Mouse (Mus musculus) CD4-positive, CD25-positive, alpha-beta regulatory T cell, adult 4 months (primary cell): ENCODE measurements around the gene Dusp10. TPM values are rescaled to one million over a fixed set of nuclear protein-coding genes. Genes with fewer than 3 reads are reported as not detected.
A peak's percentile ranks its signal among the peaks of the same experiment; 100 is the strongest.

Experiments
- ATAC-seq: one replicate; pipeline ENCODE4 v1.8.0; 2017
- polyA plus RNA-seq, 2 experiments: library from polyadenylated mRNA; unstranded; fragments of 100-300 nt; shearing (Covaris generic); gene quantifications; one replicate each; pipeline ENCODE4 v1.2.1; 2017

Dusp10 gene
- 10 to 100 TPM; 17.7 to 21.3 TPM for polyA plus RNA-seq

GRCm38 (mm10) chr1:184013106-184013505 lies at the start of gene Dusp10:
Gene Dusp10, plus strand, starts transcription at chr1:184013302.
- ATAC-seq: peak; percentile 45

GRCm38 (mm10) chr1:183965341-183965740 lies 47.8 kb upstream of the Dusp10 start:
- ATAC-seq: no peak

GRCm38 (mm10) chr1:183969265-183969664 lies 43.8 kb upstream of the Dusp10 start:
- no peak for ATAC-seq

GRCm38 (mm10) chr1:183979814-183980243 lies 33.3 kb upstream of the Dusp10 start:
- no peak for ATAC-seq

- peak; percentile 78 for ATAC-seq
These were observed 31.0 kb upstream of the Dusp10 start for GRCm38 (mm10) chr1:183982108-183982507.

- ATAC-seq: peak; percentile 98
These were observed 25.3 kb upstream of the Dusp10 start for GRCm38 (mm10) chr1:183987711-183988245.

- ATAC-seq: no peak
These were observed 21.2 kb upstream of the Dusp10 start for GRCm38 (mm10) chr1:183991921-183992320.

GRCm38 (mm10) chr1:183997207-183997606 lies 15.9 kb upstream of the Dusp10 start:
- ATAC-seq: no peak

GRCm38 (mm10) chr1:184002470-184002869 lies 10.6 kb upstream of the Dusp10 start:
- no peak for ATAC-seq

GRCm38 (mm10) chr1:184004311-184004710 lies 8.8 kb upstream of the Dusp10 start:
- no peak for ATAC-seq

GRCm38 (mm10) chr1:184005315-184006058 lies 7.6 kb upstream of the Dusp10 start:
- peak; percentile 97 for ATAC-seq

- peak; percentile 19 for ATAC-seq
These were observed 7.0 kb upstream of the Dusp10 start for GRCm38 (mm10) chr1:184006086-184006485.

- no peak for ATAC-seq
These were observed 1.8 kb upstream of the Dusp10 start for GRCm38 (mm10) chr1:184011311-184011710.

GRCm38 (mm10) chr1:184014091-184014490 lies 989 bp downstream of the Dusp10 start:
- ATAC-seq: no peak

GRCm38 (mm10) chr1:184015995-184016730 lies 3.1 kb downstream of the Dusp10 start:
- peak; percentile 32 for ATAC-seq

GRCm38 (mm10) chr1:184017606-184018005 lies 4.5 kb downstream of the Dusp10 start:
- ATAC-seq: no peak

GRCm38 (mm10) chr1:184019042-184019721 lies 6.1 kb downstream of the Dusp10 start:
- no peak for ATAC-seq

GRCm38 (mm10) chr1:184019722-184020107 lies 6.6 kb downstream of the Dusp10 start:
- ATAC-seq: no peak

- no peak for ATAC-seq
These were observed 10.9 kb downstream of the Dusp10 start for GRCm38 (mm10) chr1:184023971-184024370.

- peak; percentile 77 for ATAC-seq
These were observed 11.5 kb downstream of the Dusp10 start for GRCm38 (mm10) chr1:184024631-184025030.

- peak; percentile 51 for ATAC-seq
These were observed 12.0 kb downstream of the Dusp10 start for GRCm38 (mm10) chr1:184025079-184025478.

- no peak for ATAC-seq
These were observed 13.9 kb downstream of the Dusp10 start for GRCm38 (mm10) chr1:184027039-184027438.
